Mouse (Mus musculus): ENCODE measurements at regions not wholly inside any gene's neighbourhood (a gene's known extent, or its start where the extent isn't known, plus 50 kb on each side); places are given as distances from the start of the nearest gene placed in this dataset.
A peak's percentile ranks its signal among the peaks of the same experiment; 100 is the strongest.

GRCm38 (mm10) chr2:71666927-71667326, 78.5 kb upstream of the Itga6 start:
- 93% methylated on average over 2 of the region's 2 CpGs for WGBS
- H3K27ac ChIP-seq (replicated peaks): no peak overlapping the region

GRCm38 (mm10) chr2:71667746-71668145, 77.7 kb upstream of the Itga6 start:
- Histone ChIP-seq H3K9me3 (replicated peaks) (no peaks in the 10 kb centered on the region), H3K9ac (replicated peaks) (no peak overlapping the region), H3K36me3 (no peaks in the 10 kb centered on the region), H3K27ac (replicated peaks) (no peak overlapping the region), H3K4me1 (no peaks in the 10 kb centered on the region), H3K4me3 (replicated peaks) (no peak overlapping the region), H3K27me3 (replicated peaks) (no peaks in the 10 kb centered on the region), H3K4me2 (no peak overlapping the region)
- WGBS: 90% methylated on average over 3 of the region's 3 CpGs
- no peak for ATAC-seq (ENCODE audit: low FRiP score)

More at GRCm38 (mm10) chr2:71666927-71667326, 78.5 kb upstream of the Itga6 start:
- no peak for ATAC-seq (ENCODE audit: low FRiP score)
- Histone ChIP-seq H3K4me2 (no peak overlapping the region), H3K9ac (replicated peaks) (no peak overlapping the region), H3K36me3 (no peaks in the 10 kb centered on the region), H3K27me3 (replicated peaks) (no peaks in the 10 kb centered on the region), H3K4me1 (no peaks in the 10 kb centered on the region), H3K4me3 (replicated peaks) (no peak overlapping the region), H3K9me3 (replicated peaks) (no peaks in the 10 kb centered on the region)

GRCm38 (mm10) chr2:71670228-71670790, 75.1 kb upstream of the Itga6 start:
- WGBS: 94% methylated on average over 6 of the region's 6 CpGs
- Histone ChIP-seq H3K4me1 (peaks cover 4% of the 10 kb centered on the region; the same call in 1 of the 2 replicates), H3K27me3 (replicated peaks) (no peaks in the 10 kb centered on the region), H3K9ac (replicated peaks) (no peak overlapping the region), H3K4me3 (replicated peaks) (no peak overlapping the region), H3K9me3 (replicated peaks) (no peaks in the 10 kb centered on the region), H3K4me2 (no peak overlapping the region), H3K36me3 (no peaks in the 10 kb centered on the region), H3K27ac (replicated peaks) (no peak overlapping the region)
- ATAC-seq (ENCODE audit: low FRiP score): no peak

- 75% methylated on average over 4 of the region's 4 CpGs for WGBS
- Histone ChIP-seq H3K27me3 (replicated peaks) (no peaks in the 10 kb centered on the region), H3K9ac (replicated peaks) (no peak overlapping the region), H3K27ac (replicated peaks) (no peak overlapping the region), H3K36me3 (no peaks in the 10 kb centered on the region), H3K4me3 (replicated peaks) (no peak overlapping the region), H3K4me1 (peaks cover 4% of the 10 kb centered on the region; the same call in 1 of the 2 replicates), H3K4me2 (no peak overlapping the region), H3K9me3 (replicated peaks) (no peaks in the 10 kb centered on the region)
- no peak for ATAC-seq (ENCODE audit: low FRiP score)
Measured at GRCm38 (mm10) chr2:71670882-71671281, 74.5 kb upstream of the Itga6 start.

- Histone ChIP-seq H3K27me3 (replicated peaks) (no peaks in the 10 kb centered on the region), H3K4me2 (no peak overlapping the region), H3K36me3 (no peaks in the 10 kb centered on the region), H3K9ac (replicated peaks) (no peak overlapping the region), H3K27ac (replicated peaks) (no peak overlapping the region), H3K9me3 (replicated peaks) (no peaks in the 10 kb centered on the region), H3K4me1 (peaks cover 4% of the 10 kb centered on the region; the same call in 1 of the 2 replicates), H3K4me3 (replicated peaks) (no peak overlapping the region)
- WGBS: 81% methylated on average over 18 of the region's 18 CpGs
- no peak for ATAC-seq (ENCODE audit: low FRiP score)
Measured at GRCm38 (mm10) chr2:71673087-71673920, 72.1 kb upstream of the Itga6 start.

- Histone ChIP-seq H3K4me2 (no peak overlapping the region), H3K4me3 (replicated peaks) (no peak overlapping the region), H3K27me3 (replicated peaks) (no peaks in the 10 kb centered on the region), H3K4me1 (no peaks in the 10 kb centered on the region), H3K9ac (replicated peaks) (no peak overlapping the region), H3K9me3 (replicated peaks) (no peaks in the 10 kb centered on the region), H3K27ac (replicated peaks) (no peak overlapping the region), H3K36me3 (no peaks in the 10 kb centered on the region)
- ATAC-seq (ENCODE audit: low FRiP score): no peak
- WGBS: 41% methylated on average over 1 of the region's 1 CpGs
Measured at GRCm38 (mm10) chr2:71680746-71681145, 64.7 kb upstream of the Itga6 start.

GRCm38 (mm10) chr2:71681148-71681547, 64.3 kb upstream of the Itga6 start:
- H3K27ac ChIP-seq (replicated peaks): no peak overlapping the region
- no peaks in the 10 kb centered on the region for H3K36me3 ChIP-seq
- ATAC-seq (ENCODE audit: low FRiP score): no peak
- no peak overlapping the region for H3K9ac ChIP-seq (replicated peaks)
- H3K4me1 ChIP-seq: no peaks in the 10 kb centered on the region
- WGBS: 67% methylated on average over 4 of the region's 4 CpGs
- H3K27me3 ChIP-seq (replicated peaks): no peaks in the 10 kb centered on the region
- H3K9me3 ChIP-seq (replicated peaks): no peaks in the 10 kb centered on the region
- H3K4me3 ChIP-seq (replicated peaks): no peak overlapping the region
- H3K4me2 ChIP-seq: no peak overlapping the region

- no peak for ATAC-seq (ENCODE audit: low FRiP score)
- H3K9ac ChIP-seq (replicated peaks): no peak overlapping the region
- H3K27me3 ChIP-seq (replicated peaks): no peaks in the 10 kb centered on the region
- no peak overlapping the region for H3K27ac ChIP-seq (replicated peaks)
- 76% methylated on average over 4 of the region's 4 CpGs for WGBS
- no peaks in the 10 kb centered on the region for H3K36me3 ChIP-seq
- H3K4me1 ChIP-seq: no peaks in the 10 kb centered on the region
- H3K4me3 ChIP-seq (replicated peaks): no peak overlapping the region
- no peak overlapping the region for H3K4me2 ChIP-seq
- no peaks in the 10 kb centered on the region for H3K9me3 ChIP-seq (replicated peaks)
Measured at GRCm38 (mm10) chr2:71683375-71683774, 62.0 kb upstream of the Itga6 start.

- no peaks in the 10 kb centered on the region for H3K36me3 ChIP-seq
- no peaks in the 10 kb centered on the region for H3K27me3 ChIP-seq (replicated peaks)
- no peaks in the 10 kb centered on the region for H3K4me1 ChIP-seq
- no peak overlapping the region for H3K27ac ChIP-seq (replicated peaks)
- 83% methylated on average over 7 of the region's 7 CpGs for WGBS
- H3K4me3 ChIP-seq (replicated peaks): no peak overlapping the region
- no peaks in the 10 kb centered on the region for H3K9me3 ChIP-seq (replicated peaks)
- no peak for ATAC-seq (ENCODE audit: low FRiP score)
- H3K4me2 ChIP-seq: no peak overlapping the region
- H3K9ac ChIP-seq (replicated peaks): no peak overlapping the region
Measured at GRCm38 (mm10) chr2:71685239-71685638, 60.2 kb upstream of the Itga6 start.

- WGBS: 61% methylated on average over 4 of the region's 4 CpGs
- Histone ChIP-seq H3K27ac (replicated peaks) (no peak overlapping the region), H3K4me2 (no peak overlapping the region), H3K9me3 (replicated peaks) (no peaks in the 10 kb centered on the region), H3K4me3 (replicated peaks) (no peak overlapping the region), H3K36me3 (no peaks in the 10 kb centered on the region), H3K27me3 (replicated peaks) (no peaks in the 10 kb centered on the region), H3K4me1 (peaks cover 10% of the 10 kb centered on the region), H3K9ac (replicated peaks) (no peak overlapping the region)
- ATAC-seq (ENCODE audit: low FRiP score): no peak
Measured at GRCm38 (mm10) chr2:71689041-71689440, 56.4 kb upstream of the Itga6 start.

- H3K9ac ChIP-seq (replicated peaks): no peak overlapping the region; the same call in 1 of the 2 replicates
- ATAC-seq (ENCODE audit: low FRiP score): no peak; the same call in 1 of the 2 replicates
- 48% methylated on average over 27 of the region's 27 CpGs for WGBS
- H3K4me1 ChIP-seq: peaks cover 10% of the 10 kb centered on the region
- 0 out of 2 replicates have a peak overlapping the region, but pooled peaks have one; percentile 30 for H3K27ac ChIP-seq (replicated peaks)
- no peaks in the 10 kb centered on the region for H3K27me3 ChIP-seq (replicated peaks)
- H3K4me2 ChIP-seq: peak overlapping the region; percentile 34
- no peaks in the 10 kb centered on the region for H3K9me3 ChIP-seq (replicated peaks)
- H3K36me3 ChIP-seq: no peaks in the 10 kb centered on the region
- H3K4me3 ChIP-seq (replicated peaks): no peak overlapping the region
Measured at GRCm38 (mm10) chr2:71690277-71691161, 54.9 kb upstream of the Itga6 start.
